Mouse (Mus musculus): Measurements from ENCODE around the gene Tmem88b. TPM values are rescaled to one million over a fixed set of nuclear protein-coding genes. Genes with fewer than 3 reads are reported as not detected.

The Tmem88b gene
- polyA plus RNA-seq, 1 experiment, result 81.7 TPM

DNA sequence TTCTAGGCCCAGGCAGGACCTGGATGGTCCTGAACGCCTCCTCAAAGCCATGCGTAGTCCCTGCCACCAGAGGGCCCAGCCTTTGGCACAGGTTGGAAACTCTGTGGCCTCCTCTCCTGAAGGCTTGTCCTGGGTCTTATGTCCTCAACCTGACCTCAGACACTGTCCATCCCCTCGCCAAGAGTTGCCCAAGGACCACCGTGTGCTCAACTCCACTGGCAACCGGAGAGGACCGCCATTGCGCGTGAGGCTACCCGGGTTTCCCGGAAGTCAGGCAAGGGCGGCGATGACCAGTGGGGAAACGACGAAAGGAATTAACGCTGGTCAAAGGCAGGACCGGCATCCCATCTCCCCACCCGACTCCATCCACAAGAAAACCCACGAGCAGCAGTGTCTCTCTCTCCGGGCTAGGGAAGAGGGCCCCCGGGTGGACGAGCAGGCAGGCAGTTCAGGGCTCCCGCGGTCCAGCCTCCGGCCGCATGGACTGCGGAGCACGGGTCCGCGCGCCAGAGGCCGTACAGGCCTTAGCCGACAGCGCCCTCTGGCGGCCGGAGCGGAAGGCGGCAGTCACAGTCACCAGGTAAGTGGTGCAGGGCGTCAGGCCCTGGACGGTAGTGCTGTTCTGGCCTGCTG lies 15.7 kb downstream of the Tmem88b start:
- TF ChIP-seq CTCF (IDR thresholded peaks at IDR 0.05; ENCODE audit: borderline replicate concordance, insufficient read depth, low read depth, low read length) (peak; percentile 93), POLR2A (IDR thresholded peaks at IDR 0.05; ENCODE audit: borderline replicate concordance, insufficient read depth, low read length) (peak; percentile 62)
- Histone ChIP-seq H3K4me1 (ENCODE audit: control insufficient read depth, insufficient read depth, low read length) (peaks cover 10% of the 10 kb centered on the region), H3K4me3 (replicated peaks; ENCODE audit: insufficient read depth, low read depth, low read length) (peak overlapping the region; percentile 62), H3K27me3 (ENCODE audit: control insufficient read depth, insufficient read depth, low read length) (no peaks in the 10 kb centered on the region), H3K27ac (ENCODE audit: insufficient read depth, low read length) (peak overlapping the region; percentile 74)
- peak; percentile 94 to 97 for DNase-seq
- under 1% methylated on average over 39 of the region's 39 CpGs for WGBS

DNA sequence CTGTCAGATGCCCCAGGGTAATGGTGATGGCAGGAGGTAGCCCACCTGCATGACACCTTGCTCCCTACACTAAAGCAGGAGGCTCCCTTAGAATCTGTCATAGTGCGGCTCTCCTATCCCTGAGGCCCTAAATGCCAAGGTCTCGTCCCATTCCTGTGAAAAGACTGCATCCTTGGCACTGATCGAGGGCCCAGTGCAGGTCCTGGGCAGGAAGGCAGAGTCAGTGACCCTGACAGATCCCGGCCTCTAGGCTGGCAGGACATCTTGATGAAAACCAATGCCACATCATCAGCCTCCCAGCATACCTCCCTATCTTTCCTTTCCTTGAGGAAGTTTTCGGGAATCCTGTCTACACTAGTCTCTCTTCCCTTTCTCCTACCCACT lies 16.2 kb downstream of the Tmem88b start:
- Histone ChIP-seq H3K27me3 (ENCODE audit: control insufficient read depth, insufficient read depth, low read length) (no peaks in the 10 kb centered on the region), H3K4me1 (ENCODE audit: control insufficient read depth, insufficient read depth, low read length) (peaks cover 9% of the 10 kb centered on the region), H3K27ac (ENCODE audit: insufficient read depth, low read length) (peak overlapping the region; percentile 35; the same call in 1 of the 2 replicates), H3K4me3 (replicated peaks; ENCODE audit: insufficient read depth, low read depth, low read length) (no peak overlapping the region)
- WGBS, result 38% methylated on average over 5 of the region's 5 CpGs
- no peak for DNase-seq
- no peak for TF ChIP-seq POLR2A (IDR thresholded peaks at IDR 0.05; ENCODE audit: borderline replicate concordance, insufficient read depth, low read length)
- TF ChIP-seq CTCF (IDR thresholded peaks at IDR 0.05; ENCODE audit: borderline replicate concordance, insufficient read depth, low read depth, low read length), result no peak

GRCm38 (mm10) chr4:155762357-155762756 lies 23.3 kb downstream of the Tmem88b start:
- Histone ChIP-seq H3K4me3 (replicated peaks; ENCODE audit: insufficient read depth, low read depth, low read length) (no peak overlapping the region), H3K27ac (ENCODE audit: insufficient read depth, low read length) (no peak overlapping the region), H3K27me3 (ENCODE audit: control insufficient read depth, insufficient read depth, low read length) (no peaks in the 10 kb centered on the region), H3K4me1 (ENCODE audit: control insufficient read depth, insufficient read depth, low read length) (peaks cover 8% of the 10 kb centered on the region)
- 74% methylated on average over 3 of the region's 3 CpGs for WGBS
- DNase-seq, result no peak
- TF ChIP-seq CTCF (IDR thresholded peaks at IDR 0.05; ENCODE audit: borderline replicate concordance, insufficient read depth, low read depth, low read length), result no peak
- no peak for TF ChIP-seq POLR2A (IDR thresholded peaks at IDR 0.05; ENCODE audit: borderline replicate concordance, insufficient read depth, low read length)

- WGBS, result under 1% methylated on average over 28 of the region's 28 CpGs
- Histone ChIP-seq H3K27ac (ENCODE audit: insufficient read depth, low read length) (no peak overlapping the region), H3K27me3 (ENCODE audit: control insufficient read depth, insufficient read depth, low read length) (no peaks in the 10 kb centered on the region), H3K4me1 (ENCODE audit: control insufficient read depth, insufficient read depth, low read length) (peaks cover 8% of the 10 kb centered on the region), H3K4me3 (replicated peaks; ENCODE audit: insufficient read depth, low read depth, low read length) (peak overlapping the region; percentile 77)
- no peak for TF ChIP-seq CTCF (IDR thresholded peaks at IDR 0.05; ENCODE audit: borderline replicate concordance, insufficient read depth, low read depth, low read length)
- no peak for TF ChIP-seq POLR2A (IDR thresholded peaks at IDR 0.05; ENCODE audit: borderline replicate concordance, insufficient read depth, low read length)
- no peak for DNase-seq
These were observed 24.1 kb downstream of the Tmem88b start for GRCm38 (mm10) chr4:155761356-155762099.

GRCm38 (mm10) chr4:155760613-155761355 lies 24.9 kb downstream of the Tmem88b start, which contains the start of gene Atad3a:
Atad3a (minus strand) TSS chr4:155761093.
- under 1% methylated on average over 68 of the region's 68 CpGs for WGBS
- DNase-seq, result peak; percentile 97 to 98

DNA sequence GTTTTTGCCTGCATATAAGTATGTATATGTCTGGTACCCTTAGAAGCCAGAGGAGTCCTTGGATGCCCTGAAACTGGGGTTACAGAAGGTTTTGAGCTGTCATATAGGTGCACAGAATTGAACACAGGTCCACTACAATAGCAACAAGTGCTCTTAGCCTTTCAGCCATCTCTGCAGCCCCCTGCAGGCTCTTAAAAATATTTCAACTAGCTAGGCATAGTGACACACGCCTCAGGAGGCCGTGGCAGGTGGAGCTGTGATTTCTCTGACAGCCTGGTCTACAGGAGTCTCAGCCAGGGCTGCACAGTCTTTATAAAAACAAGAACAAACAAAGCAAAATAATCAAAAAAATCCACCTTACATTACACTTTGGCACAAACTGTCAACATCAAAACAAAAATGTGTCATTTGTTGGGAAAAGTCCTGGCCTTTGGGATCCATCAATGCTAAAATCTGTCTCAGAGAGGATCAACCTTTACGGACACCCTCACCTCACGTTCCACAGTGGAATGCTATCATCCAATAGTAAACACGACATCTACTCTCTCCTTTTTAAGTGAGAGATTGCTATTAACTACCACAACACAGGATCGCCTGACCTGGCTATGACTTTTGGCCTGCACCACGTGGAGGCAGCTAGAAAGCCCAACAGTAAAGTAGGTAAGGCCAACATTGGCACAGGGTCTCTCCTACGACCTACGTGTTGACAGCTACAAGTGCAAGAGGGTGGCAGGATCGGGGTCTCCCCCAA lies 25.6 kb downstream of the Tmem88b start:
- H3K4me1 ChIP-seq (ENCODE audit: control insufficient read depth, insufficient read depth, low read length), result peaks cover 8% of the 10 kb centered on the region
- peak overlapping the region; percentile 77 for H3K4me3 ChIP-seq (replicated peaks; ENCODE audit: insufficient read depth, low read depth, low read length)
- TF ChIP-seq POLR2A (IDR thresholded peaks at IDR 0.05; ENCODE audit: borderline replicate concordance, insufficient read depth, low read length) (no peak), CTCF (IDR thresholded peaks at IDR 0.05; ENCODE audit: borderline replicate concordance, insufficient read depth, low read depth, low read length) (peak; percentile 37; the same call in 1 of the 2 replicates)
- WGBS, result under 1% methylated on average over 10 of the region's 10 CpGs
- peak overlapping the region; percentile 6; the same call in 1 of the 2 replicates for H3K27ac ChIP-seq (ENCODE audit: insufficient read depth, low read length)
- DNase-seq, result peak in 1 of 2 experiments; percentile 26
- no peaks in the 10 kb centered on the region for H3K27me3 ChIP-seq (ENCODE audit: control insufficient read depth, insufficient read depth, low read length)

More at GRCm38 (mm10) chr4:155760613-155761355, 24.9 kb downstream of the Tmem88b start, which contains the start of gene Atad3a:
- Histone ChIP-seq H3K4me1 (ENCODE audit: control insufficient read depth, insufficient read depth, low read length) (peaks cover 8% of the 10 kb centered on the region), H3K27ac (ENCODE audit: insufficient read depth, low read length) (peak within 1 kb of the TSS; percentile 6; the same call in 1 of the 2 replicates), H3K4me3 (replicated peaks; ENCODE audit: insufficient read depth, low read depth, low read length) (peak within 1 kb of the TSS; percentile 77), H3K27me3 (ENCODE audit: control insufficient read depth, insufficient read depth, low read length) (no peaks in the 10 kb centered on the region)
- TF ChIP-seq POLR2A (IDR thresholded peaks at IDR 0.05; ENCODE audit: borderline replicate concordance, insufficient read depth, low read length), result peak; percentile 76
- no peak for TF ChIP-seq CTCF (IDR thresholded peaks at IDR 0.05; ENCODE audit: borderline replicate concordance, insufficient read depth, low read depth, low read length)

DNA sequence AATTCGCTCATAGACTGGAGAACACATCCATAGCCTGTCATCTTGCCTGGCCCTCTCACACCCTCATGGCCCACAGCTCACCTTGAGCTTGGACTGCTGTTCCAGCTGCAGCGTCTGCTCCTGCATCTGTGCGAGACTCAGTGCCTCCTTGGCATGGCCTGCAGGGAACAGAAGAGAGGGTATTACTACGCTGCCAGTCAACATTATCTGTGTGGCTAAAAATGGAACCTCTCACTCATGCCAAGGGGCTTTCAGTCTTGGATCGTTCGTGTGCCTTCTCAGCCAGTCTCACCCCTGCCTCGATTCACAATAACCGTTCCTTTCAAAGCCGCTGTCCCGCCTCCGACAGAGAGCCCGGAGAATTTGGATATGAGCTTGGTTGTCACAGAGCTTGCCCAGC lies 28.7 kb downstream of the Tmem88b start:
- WGBS, result 41% methylated on average over 12 of the region's 12 CpGs
- peak in 1 of 2 experiments; percentile 13 for DNase-seq
- Histone ChIP-seq H3K4me3 (replicated peaks; ENCODE audit: insufficient read depth, low read depth, low read length) (no peak overlapping the region), H3K27ac (ENCODE audit: insufficient read depth, low read length) (no peak overlapping the region), H3K27me3 (ENCODE audit: control insufficient read depth, insufficient read depth, low read length) (no peaks in the 10 kb centered on the region), H3K4me1 (ENCODE audit: control insufficient read depth, insufficient read depth, low read length) (peaks cover 8% of the 10 kb centered on the region)
- TF ChIP-seq CTCF (IDR thresholded peaks at IDR 0.05; ENCODE audit: borderline replicate concordance, insufficient read depth, low read depth, low read length) (no peak), POLR2A (IDR thresholded peaks at IDR 0.05; ENCODE audit: borderline replicate concordance, insufficient read depth, low read length) (no peak)

Measured in cerebellum, adult 2 months (tissue).